Mouse (Mus musculus) G1E (cell line): Measurements from ENCODE around the gene Alg5. TPM values are rescaled to one million over a fixed set of nuclear protein-coding genes. Genes with fewer than 3 reads are reported as not detected.

Source experiments
- ATAC-seq: 2 replicates; pipeline ENCODE4 v1.8.0; 2016; ENCODE audit warnings: mild to moderate bottlenecking; ENCODE audit not compliant: insufficient number of reproducible peaks, poor library complexity, low FRiP score, severe bottlenecking; ENCODE audit errors: extremely low read depth
- DNase-seq: peaks from one replicate; pipeline ENCODE4 v3.0.0; 2012; ENCODE audit warnings: low spot score
- H3K27me3 ChIP-seq: 2 replicates; pipeline ENCODE4 v1.6.1; 2012; ENCODE audit warnings: mild to moderate bottlenecking, low read length, inconsistent platforms; ENCODE audit not compliant: insufficient read depth
- H3K36me3 ChIP-seq: replicated peaks from 2 replicates; pipeline ENCODE3; 2012; ENCODE audit warnings: mild to moderate bottlenecking, inconsistent platforms
- H3K4me1 ChIP-seq: 2 replicates; pipeline ENCODE4 v1.6.1; 2012; ENCODE audit warnings: low read depth, low read length, inconsistent platforms, mixed read lengths; ENCODE audit not compliant: insufficient read depth
- H3K4me3 ChIP-seq: 2 replicates; pipeline ENCODE4 v1.5.1; 2012; ENCODE audit warnings: low read depth, mild to moderate bottlenecking, inconsistent platforms, low read length, moderate library complexity, mixed read lengths
- H3K9me3 ChIP-seq: replicated peaks from 2 replicates; pipeline ENCODE4 v1.6.1; 2012; ENCODE audit warnings: inconsistent platforms
- CTCF ChIP-seq: IDR thresholded peaks from 2 replicates; pipeline ENCODE4 v1.5.1; 2012; ENCODE audit warnings: low read depth, low read length, inconsistent platforms, mixed read lengths
- GATA1 ChIP-seq: IDR thresholded peaks from 2 replicates; pipeline ENCODE4 v1.6.1; 2012; ENCODE audit warnings: borderline replicate concordance, low read length, inconsistent platforms, mixed read lengths
- GATA2 ChIP-seq: IDR thresholded peaks from 2 replicates; pipeline ENCODE4 v1.6.1; 2012; ENCODE audit warnings: low read depth, low read length, inconsistent platforms, borderline replicate concordance
- POLR2AphosphoS5 ChIP-seq: IDR thresholded peaks from 2 replicates; pipeline ENCODE4 v1.6.1; 2012; ENCODE audit warnings: low read depth, low read length, inconsistent platforms; ENCODE audit not compliant: insufficient replicate concordance
- TAL1 ChIP-seq: conservative IDR thresholded peaks from 2 replicates; pipeline ENCODE4 v1.6.1; 2012; ENCODE audit warnings: low read depth, low read length, inconsistent platforms, mixed read lengths
- polyA plus RNA-seq: library from polyadenylated mRNA; stranded (reverse); fragments of >175 nt; gene quantifications from 2 replicates; pipeline ENCODE4 v1.2.3, GENCODE M21; 2012
- total RNA-seq, 2 experiments: library from RNA; stranded (forward) in 1 of 2; stranded (reverse) in 1 of 2; fragments of 200-1000 nt in 1 of 2; fragments of >200 nt in 1 of 2; fragmentation: Nextera tagmentation in 1 of 2; gene quantifications; 2 replicates each; pipeline ENCODE4 v1.2.3; 2014 to 2017

Alg5 gene
- total and polyA plus RNA-seq, 3 experiments = 1.7 to 26.1 (median 20.3) TPM

DNA sequence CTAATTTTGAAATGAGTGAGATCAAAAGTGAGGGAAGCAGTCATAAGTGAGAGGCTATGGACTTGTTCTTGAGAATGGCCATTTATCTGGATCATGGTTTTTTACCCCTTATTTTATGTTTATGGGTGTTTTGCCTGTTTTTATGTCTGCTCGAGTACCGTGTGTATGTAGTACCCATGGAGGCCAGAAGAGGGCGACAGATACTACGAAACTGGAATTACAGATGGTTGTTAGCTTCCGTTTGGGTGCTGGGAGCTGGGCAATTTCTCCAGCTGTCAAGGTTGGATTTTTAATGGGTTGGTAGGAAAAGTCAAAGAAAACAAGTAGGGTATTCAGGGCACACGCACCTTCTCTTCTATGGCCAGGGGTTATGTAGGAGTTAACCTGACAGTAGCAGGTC, 58.4 kb downstream of the Alg5 start:
- ATAC-seq = no peak
- H3K9me3 ChIP-seq = peaks cover 10% of the 10 kb centered on the region
- H3K36me3 ChIP-seq = no peaks in the 10 kb centered on the region
- DNase-seq = no peak
- no peaks in the 10 kb centered on the region for H3K4me1 ChIP-seq
- H3K4me3 ChIP-seq = no peak overlapping the region
- TF ChIP-seq TAL1 = no peak
- no peak for TF ChIP-seq GATA2
- TF ChIP-seq POLR2AphosphoS5 = no peak
- TF ChIP-seq GATA1 = no peak
- TF ChIP-seq CTCF = no peak
- peaks cover 2% of the 10 kb centered on the region; the same call in 1 of the 2 replicates for H3K27me3 ChIP-seq

DNA sequence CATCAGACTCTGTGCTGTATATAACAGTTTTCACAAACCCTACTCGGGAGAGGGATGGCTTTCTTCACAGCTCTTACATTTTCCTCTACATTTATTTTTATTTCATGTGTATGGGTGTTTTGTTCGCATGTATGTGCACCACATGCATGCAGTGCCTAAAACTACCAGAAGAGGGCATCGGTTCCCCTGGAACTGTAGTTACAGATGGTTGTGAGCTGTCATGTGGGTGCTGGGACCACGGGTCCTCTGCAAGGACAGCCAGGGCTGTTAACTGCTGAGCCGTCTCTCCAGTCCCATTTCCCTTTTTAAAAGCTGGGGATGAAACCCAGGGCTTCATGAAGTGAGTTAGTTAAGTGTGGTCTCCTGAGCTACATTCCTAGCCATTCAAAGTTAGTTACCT, 60.0 kb downstream of the Alg5 start:
- peaks cover 10% of the 10 kb centered on the region for H3K9me3 ChIP-seq
- H3K27me3 ChIP-seq = peaks cover 2% of the 10 kb centered on the region; the same call in 1 of the 2 replicates
- no peaks in the 10 kb centered on the region for H3K4me1 ChIP-seq
- H3K4me3 ChIP-seq = no peak overlapping the region
- DNase-seq = no peak
- no peak for ATAC-seq
- TF ChIP-seq TAL1 (no peak), GATA1 (no peak), GATA2 (no peak), CTCF (no peak; the same call in 1 of the 2 replicates), POLR2AphosphoS5 (no peak)
- no peaks in the 10 kb centered on the region for H3K36me3 ChIP-seq

- no peaks in the 10 kb centered on the region for H3K4me1 ChIP-seq
- ATAC-seq = no peak
- peaks cover 10% of the 10 kb centered on the region for H3K9me3 ChIP-seq
- TF ChIP-seq CTCF = no peak
- TF ChIP-seq GATA2 = no peak
- TF ChIP-seq GATA1 = no peak
- TF ChIP-seq POLR2AphosphoS5 = no peak
- no peak for TF ChIP-seq TAL1
- no peak for DNase-seq
- no peaks in the 10 kb centered on the region for H3K36me3 ChIP-seq
- H3K27me3 ChIP-seq = peaks cover 2% of the 10 kb centered on the region; the same call in 1 of the 2 replicates
- H3K4me3 ChIP-seq = no peak overlapping the region
These were observed 60.5 kb downstream of the Alg5 start for GRCm38 (mm10) chr3:54795806-54796205.

GRCm38 (mm10) chr3:54797211-54797610, 61.9 kb downstream of the Alg5 start:
- Histone ChIP-seq H3K4me1 (no peaks in the 10 kb centered on the region), H3K4me3 (no peak overlapping the region), H3K9me3 (peaks cover 10% of the 10 kb centered on the region), H3K27me3 (no peaks in the 10 kb centered on the region; the same call in 1 of the 2 replicates), H3K36me3 (no peaks in the 10 kb centered on the region)
- ATAC-seq (no peak), DNase-seq (no peak)
- TF ChIP-seq GATA2 = no peak
- TF ChIP-seq GATA1 = no peak
- TF ChIP-seq CTCF = no peak
- no peak for TF ChIP-seq TAL1
- no peak for TF ChIP-seq POLR2AphosphoS5

Other genes starting within 250 kb of the Alg5 start
- 213 and 256 TPM in 2 replicates for gene Supt20, start 42.7 kb upstream of the Alg5 start, total RNA-seq (2014; fragmentation: Nextera tagmentation)
- gene Supt20, start 42.7 kb upstream of the Alg5 start, total RNA-seq (2017) = 72.5 and 82.0 TPM in 2 replicates
- 5.1 and 7.8 TPM in 2 replicates for gene Supt20, start 42.7 kb upstream of the Alg5 start, polyA plus RNA-seq
- gene Gm21958, start 21.2 kb upstream of the Alg5 start, total RNA-seq (2014; fragmentation: Nextera tagmentation) = not detected in 2 replicates
- gene Gm21958, start 21.2 kb upstream of the Alg5 start, total RNA-seq (2017) = not detected in 2 replicates
- not detected in 2 replicates for gene Gm21958, start 21.2 kb upstream of the Alg5 start, polyA plus RNA-seq
- gene Exosc8, start 146 bp upstream of the Alg5 start, total RNA-seq (2014; fragmentation: Nextera tagmentation) = 207 and 225 TPM in 2 replicates
- gene Exosc8, start 146 bp upstream of the Alg5 start, total RNA-seq (2017) = 255 and 274 TPM in 2 replicates
- gene Exosc8, start 146 bp upstream of the Alg5 start, polyA plus RNA-seq = 49.4 and 57.9 TPM in 2 replicates
- gene Smad9, start 20.0 kb downstream of the Alg5 start, total RNA-seq (2014; fragmentation: Nextera tagmentation) = not detected in 2 replicates
- gene Smad9, start 20.0 kb downstream of the Alg5 start, total RNA-seq (2017) = 0.05 TPM in 1 of 2 replicates, not detected in the other
- not detected in 2 replicates for gene Smad9, start 20.0 kb downstream of the Alg5 start, polyA plus RNA-seq
- 9.9 and 25.2 TPM in 2 replicates for gene Rfxap, start 72.3 kb downstream of the Alg5 start, total RNA-seq (2014; fragmentation: Nextera tagmentation)
- gene Rfxap, start 72.3 kb downstream of the Alg5 start, total RNA-seq (2017) = 60.2 and 60.8 TPM in 2 replicates
- 97.5 and 128 TPM in 2 replicates for gene Rfxap, start 72.3 kb downstream of the Alg5 start, polyA plus RNA-seq
- not detected in 2 replicates for gene Sertm1, start 180.3 kb downstream of the Alg5 start, total RNA-seq (2014; fragmentation: Nextera tagmentation)
- gene Sertm1, start 180.3 kb downstream of the Alg5 start, total RNA-seq (2017) = 0.05 TPM in 1 of 2 replicates, not detected in the other
- gene Sertm1, start 180.3 kb downstream of the Alg5 start, polyA plus RNA-seq = not detected in 2 replicates